Mouse (Mus musculus): ENCODE data around the gene Tnni3k.

DNA sequence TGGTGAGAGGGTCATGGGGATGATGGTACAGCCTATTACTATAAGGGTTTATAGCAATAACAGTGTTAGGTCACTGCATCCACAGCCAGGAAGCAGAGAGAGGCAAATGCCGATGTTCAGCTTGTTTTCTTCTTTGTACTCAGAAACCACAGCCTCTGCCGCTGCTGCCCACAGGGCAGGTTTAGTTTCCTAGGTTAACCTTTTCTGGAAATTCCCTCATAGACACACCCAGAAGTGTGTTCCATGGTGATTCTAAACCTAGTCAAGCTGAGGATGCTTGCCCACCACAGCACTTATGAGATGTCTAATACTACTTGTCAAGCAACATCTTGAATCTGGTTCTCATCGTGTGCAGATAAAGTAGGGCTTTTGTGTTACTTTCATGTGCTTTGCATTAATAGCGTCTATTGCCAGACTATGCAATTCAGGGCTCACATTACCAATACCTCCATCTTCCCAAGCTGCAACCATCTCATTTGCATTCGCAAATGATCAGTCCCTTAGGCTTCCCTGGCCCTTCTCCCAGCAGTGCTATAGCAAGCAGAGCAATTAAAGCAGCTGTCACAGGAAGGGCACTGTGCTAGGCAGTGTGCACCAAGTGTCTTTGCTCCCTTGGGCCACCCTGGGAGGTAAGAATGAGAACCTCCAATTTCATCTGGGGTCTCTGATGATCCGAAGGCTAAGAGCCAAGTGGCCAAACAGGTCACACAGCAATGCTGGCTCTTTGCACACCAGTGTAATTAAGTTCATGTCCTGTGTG, 276.2 kb downstream of the Tnni3k start:
- TF ChIP-seq POLR2A (IDR thresholded peaks at IDR 0.05; ENCODE audit: borderline replicate concordance, extremely low read depth, low read depth, low read length) (no peak), CTCF (IDR thresholded peaks at IDR 0.05; ENCODE audit: insufficient read depth, low read length) (no peak)

Measured in lung, adult 2 months (tissue).